Mouse (Mus musculus) heart, adult 18-20 months (tissue): Measurements from ENCODE around the gene Serinc2. TPM values are rescaled to one million over a fixed set of nuclear protein-coding genes. Genes with fewer than 3 reads are reported as not detected.
A peak's percentile ranks its signal among the peaks of the same experiment; 100 is the strongest.

Experiments used
- DNase-seq, 2 experiments: peaks; one replicate each; pipeline ENCODE4 v3.0.0; 2021 to 2022; ENCODE audit warnings: mixed read lengths in 1 of 2
- long read RNA-seq, 2 experiments: library from polyadenylated mRNA; stranded (forward); transcript quantifications; one replicate each; pipeline ENCODE4 v2.0.0; 2021
- total RNA-seq, 2 experiments: library from RNA; stranded (reverse); gene quantifications; 2 replicates each; pipeline ENCODE4 v1.2.3; 2021

Serinc2 gene
- 1 to 10 TPM; 2.0 to 2.2 TPM for total RNA-seq
- long read RNA-seq, experiment 1, partial matches to known transcripts, result 0 of 3 reads
- long read RNA-seq, experiment 1, other reads (novel, unspliced or antisense), result 0 of 3 reads
- long read RNA-seq, experiment 2, result 0 reads

- DNase-seq, result no peak
These were observed at the start of gene Serinc2 for GRCm38 (mm10) chr4:130279105-130279504. Gene Serinc2, minus strand, starts transcription at chr4:130279205.

DNA sequence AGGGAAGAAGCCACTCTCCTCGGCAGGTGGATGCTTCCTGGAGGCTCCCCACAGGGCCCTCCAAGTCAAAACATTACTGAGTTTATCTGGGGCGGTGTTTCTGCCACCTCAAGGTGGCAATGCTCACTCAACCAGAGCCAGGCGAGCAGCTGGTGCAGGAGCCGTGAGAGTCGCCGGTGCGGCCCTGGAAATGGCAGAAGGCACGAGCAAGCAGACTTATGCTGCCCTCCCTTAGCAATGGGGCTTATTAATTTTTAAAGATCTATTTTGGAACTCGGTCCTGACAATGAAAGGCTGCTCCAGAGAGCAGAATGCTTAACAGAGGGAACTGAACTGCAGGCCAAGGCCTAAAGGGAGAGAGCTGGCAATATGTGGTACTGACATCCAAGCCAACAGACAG, 48.4 kb upstream of the Serinc2 start:
- peak in 1 of 2 experiments; percentile 10 for DNase-seq

- DNase-seq, result no peak
These were observed 46.4 kb upstream of the Serinc2 start for GRCm38 (mm10) chr4:130325446-130325845.

GRCm38 (mm10) chr4:130323607-130324006, 44.6 kb upstream of the Serinc2 start:
- DNase-seq, result peak; percentile 74 to 80

DNA sequence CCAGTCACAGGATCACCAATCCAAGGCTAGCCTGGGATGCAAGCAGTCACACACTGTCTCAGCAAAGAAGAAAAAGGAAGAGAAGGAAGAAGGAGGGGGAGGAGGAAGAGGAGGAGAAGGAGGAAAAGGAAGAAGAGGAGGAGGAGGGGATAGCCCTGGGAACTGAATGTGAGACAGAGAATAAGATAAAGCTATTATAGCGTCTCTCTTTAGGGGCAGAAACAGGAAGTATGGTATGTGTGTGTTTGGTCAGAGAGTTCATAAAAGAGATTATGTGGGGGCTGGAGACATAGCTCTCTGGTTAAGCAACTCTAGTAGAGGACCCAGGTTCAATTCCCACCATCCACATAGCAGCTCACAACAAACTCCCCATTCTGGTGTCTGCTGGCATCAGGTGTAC, 44.2 kb upstream of the Serinc2 start:
- DNase-seq, result no peak

DNA sequence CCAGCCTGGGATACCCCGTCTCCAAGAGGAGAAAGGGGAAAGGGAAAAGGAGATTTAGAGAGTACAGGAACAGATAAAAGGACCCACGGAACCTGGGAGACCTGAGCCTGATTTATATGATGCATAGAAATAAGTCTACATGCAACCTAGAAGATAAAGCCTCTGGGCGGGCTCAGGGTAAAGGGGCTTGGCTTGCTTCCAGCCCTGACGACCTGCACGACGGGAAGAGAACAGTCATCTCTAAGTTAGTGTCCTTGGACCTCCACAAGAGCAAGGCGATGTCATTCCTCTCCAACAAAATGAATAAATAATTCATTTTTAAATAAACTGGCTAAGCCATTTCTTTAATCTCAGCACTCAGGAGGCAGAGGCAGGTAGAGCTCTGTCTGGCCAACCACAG, 43.6 kb upstream of the Serinc2 start:
- no peak for DNase-seq

DNA sequence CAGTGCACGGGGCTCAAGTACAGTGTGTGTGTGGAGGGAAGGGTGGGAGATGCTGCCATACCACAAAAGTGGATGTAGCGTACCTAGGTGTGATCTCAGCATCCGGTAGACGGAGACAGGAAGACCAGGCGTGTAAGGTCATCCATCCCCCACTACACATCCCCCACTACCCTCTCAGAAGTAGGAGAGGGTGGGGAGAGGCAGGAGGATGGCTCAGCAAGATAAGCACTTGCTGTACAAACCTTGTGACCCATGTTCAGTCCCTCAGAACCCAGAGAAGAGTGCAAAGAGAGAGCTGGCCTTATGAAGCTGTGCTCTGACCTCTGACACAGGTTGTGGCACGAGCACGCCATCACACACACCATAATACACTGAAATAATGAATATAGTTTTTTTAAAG, 42.6 kb upstream of the Serinc2 start:
- DNase-seq, result no peak

DNA sequence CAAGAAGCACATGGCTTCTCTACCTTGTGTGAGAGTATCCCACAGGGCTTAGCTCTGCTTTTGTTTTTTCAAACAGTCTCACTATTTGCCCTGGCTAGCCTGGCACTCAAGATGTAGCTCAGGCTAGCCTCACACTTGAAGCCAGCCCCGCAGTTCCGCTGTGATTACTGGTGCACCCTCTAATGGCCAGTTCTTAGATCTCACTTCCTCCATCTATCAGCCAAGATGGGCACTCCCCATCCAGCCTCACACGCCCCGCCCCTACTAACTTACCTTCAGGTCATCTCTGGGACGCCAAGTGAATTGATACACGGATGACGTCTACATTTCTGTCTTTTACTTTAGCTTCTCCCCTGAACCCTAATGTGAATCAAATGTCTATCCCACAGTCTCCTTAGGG, 40.6 kb upstream of the Serinc2 start:
- no peak for DNase-seq

- no peak for DNase-seq
These were observed 39.1 kb upstream of the Serinc2 start for GRCm38 (mm10) chr4:130318122-130318521.

DNA sequence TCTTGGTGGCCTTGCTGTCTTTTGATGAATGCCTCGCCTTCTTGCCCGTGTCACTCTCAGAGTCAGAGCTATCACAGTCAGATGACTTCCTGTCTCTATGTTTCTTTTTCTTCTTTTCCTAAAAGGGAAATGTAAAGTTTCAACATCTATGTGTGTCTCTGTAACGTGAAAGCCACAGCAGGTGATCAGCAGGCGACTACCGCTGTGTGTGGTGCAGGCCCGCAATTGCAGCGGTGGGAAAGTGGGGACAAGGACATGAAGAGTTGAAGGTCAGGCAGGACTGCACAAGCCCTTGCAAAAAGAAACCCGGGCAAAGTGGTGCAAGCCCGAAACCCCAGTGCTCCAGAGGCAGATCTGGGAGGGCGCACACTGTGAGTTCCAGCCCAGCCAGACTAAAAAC, 37.7 kb upstream of the Serinc2 start:
- DNase-seq, result no peak

DNA sequence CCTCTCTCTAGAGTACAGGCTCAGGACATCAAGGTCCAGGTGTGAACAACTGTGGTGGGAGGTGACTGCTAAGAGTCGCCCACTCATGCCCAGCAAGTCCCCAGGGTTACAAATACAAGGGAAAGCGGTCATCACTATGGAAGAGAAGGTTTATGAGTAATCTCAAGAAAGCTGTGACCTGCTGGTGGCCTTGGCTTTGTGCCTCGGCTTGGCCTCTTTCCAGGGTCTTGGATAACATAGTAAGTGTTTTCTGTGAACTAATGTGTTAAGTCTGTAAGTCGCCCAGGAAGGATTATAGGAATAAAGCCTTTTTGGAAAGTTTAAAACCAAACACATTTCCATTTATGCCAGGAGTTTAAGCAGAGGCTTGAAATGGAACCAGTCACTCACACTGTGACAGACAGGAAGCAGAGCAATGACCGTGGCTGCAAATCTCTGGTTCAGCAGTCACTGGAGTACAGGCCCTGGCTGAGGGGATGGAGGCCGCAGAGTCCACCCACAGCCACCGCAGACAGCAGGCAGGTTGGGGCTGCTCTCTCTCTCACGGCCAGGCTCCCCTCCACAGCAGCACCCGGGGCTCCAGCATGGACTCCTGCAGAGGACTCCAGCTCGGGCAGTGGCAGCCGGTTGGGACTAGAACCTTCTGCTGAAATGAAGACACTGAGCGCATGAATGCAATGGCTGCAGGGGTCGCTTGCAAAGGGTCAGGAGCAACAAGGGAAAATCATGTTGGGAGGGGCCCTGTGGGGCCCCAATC, 36.9 kb upstream of the Serinc2 start:
- peak in 1 of 2 experiments; percentile 47 for DNase-seq

GRCm38 (mm10) chr4:130313552-130313951, 34.5 kb upstream of the Serinc2 start:
- no peak for DNase-seq

GRCm38 (mm10) chr4:130312526-130312925, 33.5 kb upstream of the Serinc2 start:
- DNase-seq, result peak; percentile 64 to 79

DNA sequence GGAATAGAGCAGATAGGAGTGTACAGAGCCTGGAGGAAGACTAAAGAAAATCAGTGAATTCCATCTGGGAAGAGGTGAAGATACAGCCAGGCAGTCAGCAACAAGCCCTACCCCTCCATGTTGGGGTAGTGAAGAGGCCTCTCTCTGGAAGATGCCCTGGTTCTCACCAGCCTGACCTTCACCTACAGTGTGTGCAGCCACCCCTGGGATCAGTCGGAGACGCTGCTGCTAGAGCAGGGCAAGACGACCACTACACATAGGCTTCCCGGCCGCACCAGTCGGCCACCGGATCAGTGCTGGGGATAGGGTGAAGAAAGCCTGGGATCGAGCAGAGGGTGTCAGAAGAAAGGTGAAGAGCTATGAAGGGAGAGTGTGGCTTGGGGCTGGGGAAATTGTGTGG, 30.2 kb upstream of the Serinc2 start:
- DNase-seq, result no peak

DNA sequence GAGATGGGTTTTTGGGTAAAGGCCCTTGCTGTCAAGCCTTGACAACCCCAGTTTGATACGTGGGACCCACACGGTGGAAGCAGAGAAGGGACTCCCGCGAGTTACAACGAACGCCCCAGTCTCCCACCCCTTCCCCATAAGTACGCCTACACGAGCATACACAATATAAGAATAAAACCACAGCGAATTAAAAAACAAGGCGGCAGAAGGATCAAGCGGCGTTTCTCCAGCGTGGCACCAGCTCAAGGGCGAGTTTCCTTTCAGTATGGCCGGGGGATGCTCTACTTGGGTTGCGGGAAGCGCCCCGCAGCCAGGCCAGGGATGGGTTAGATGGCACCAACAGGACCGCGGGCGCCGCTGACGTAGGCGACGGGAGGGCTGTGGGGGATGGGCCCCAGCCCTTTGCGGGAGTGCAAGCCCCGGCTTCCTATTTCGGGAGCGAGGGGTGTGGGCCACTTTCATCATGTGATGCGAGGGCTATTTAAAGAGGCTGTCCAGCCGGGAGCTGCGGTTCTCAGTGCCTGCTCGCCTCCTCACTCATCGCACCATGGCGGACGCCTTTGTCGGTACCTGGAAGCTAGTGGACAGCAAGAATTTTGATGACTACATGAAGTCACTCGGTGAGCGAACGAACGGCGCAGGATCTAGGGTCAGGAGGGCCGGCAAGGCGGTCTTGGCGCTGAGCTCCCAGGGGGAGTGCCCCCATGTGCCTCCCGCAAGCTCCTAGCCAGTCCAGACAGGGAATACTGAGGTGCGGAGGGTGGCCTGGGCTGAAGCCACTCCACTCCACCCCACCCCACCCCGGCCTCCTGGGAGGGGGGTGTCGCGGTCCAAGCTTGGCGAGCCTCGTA, 29.5 kb upstream of the Serinc2 start, which contains the start of the genes Fabp3 and Gm10570:
Gene Fabp3, plus strand, starts transcription at position 365 of the 851 bp plus-strand sequence.
Gene Gm10570, minus strand, starts transcription at position 444 of the 851 bp plus-strand sequence.
- peak; percentile 79 to 84 for DNase-seq

DNA sequence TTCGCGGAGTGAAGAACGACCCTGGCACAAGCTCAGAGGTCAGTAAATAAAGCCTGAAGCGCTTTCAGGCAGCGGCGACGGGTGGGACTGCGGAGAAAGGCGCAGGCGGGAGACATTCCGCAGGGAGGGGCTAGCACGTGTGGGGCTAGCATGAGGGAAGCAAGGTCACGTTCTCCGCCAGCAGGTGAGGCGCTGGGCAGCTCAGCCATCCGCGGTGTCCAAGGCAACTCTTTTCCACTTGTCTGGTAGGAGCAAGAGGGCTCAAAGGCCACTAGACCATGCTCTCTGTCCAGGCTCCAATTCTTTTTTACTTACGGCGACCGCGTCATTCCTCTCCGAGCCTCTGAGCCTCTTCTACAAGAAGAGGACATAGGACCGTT, 28.8 kb upstream of the Serinc2 start:
- peak; percentile 77 to 85 for DNase-seq

DNA sequence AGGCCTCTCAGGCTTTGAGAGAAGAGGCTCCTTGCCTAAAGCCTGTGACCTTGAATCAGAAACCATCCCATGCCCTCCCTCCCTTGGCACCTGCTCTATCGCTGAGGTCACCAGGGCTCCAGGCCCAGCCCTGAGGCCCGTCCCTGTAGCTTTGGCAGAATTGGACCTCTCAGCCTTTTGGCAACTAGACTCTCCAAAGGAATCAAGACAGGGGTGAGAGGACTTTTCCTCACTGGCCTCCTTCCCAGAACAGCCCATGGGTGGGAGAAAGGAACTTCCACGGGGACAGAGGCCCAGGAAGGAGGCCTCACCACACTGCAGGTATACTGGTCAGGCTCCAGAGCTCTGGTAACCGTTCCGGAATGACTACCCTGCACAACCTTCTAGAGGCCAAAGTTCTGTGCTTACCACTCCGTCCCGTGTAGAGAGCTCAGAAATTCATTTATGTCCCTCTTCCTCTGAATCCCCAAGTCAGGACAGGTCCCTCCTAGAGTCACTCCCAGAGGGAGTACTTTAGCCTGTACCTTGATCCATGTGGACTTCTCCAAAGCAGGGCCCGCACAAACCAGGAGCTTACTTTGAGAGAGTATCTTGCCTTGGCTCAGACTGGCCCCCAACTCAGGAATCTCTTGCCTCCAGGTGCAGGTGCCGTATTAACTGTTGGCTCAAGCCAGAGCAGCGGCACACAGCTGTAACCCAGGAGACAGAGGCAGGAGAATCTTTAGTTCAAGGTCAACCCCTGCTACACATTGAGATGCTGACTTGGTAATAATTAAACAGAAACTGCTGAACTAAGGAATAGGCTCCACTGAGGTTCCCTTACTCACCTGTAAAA, 28.0 kb upstream of the Serinc2 start:
- DNase-seq, result peak; percentile 79 to 89

- no peak for DNase-seq
These were observed 25.7 kb upstream of the Serinc2 start for GRCm38 (mm10) chr4:130304746-130305145.

DNA sequence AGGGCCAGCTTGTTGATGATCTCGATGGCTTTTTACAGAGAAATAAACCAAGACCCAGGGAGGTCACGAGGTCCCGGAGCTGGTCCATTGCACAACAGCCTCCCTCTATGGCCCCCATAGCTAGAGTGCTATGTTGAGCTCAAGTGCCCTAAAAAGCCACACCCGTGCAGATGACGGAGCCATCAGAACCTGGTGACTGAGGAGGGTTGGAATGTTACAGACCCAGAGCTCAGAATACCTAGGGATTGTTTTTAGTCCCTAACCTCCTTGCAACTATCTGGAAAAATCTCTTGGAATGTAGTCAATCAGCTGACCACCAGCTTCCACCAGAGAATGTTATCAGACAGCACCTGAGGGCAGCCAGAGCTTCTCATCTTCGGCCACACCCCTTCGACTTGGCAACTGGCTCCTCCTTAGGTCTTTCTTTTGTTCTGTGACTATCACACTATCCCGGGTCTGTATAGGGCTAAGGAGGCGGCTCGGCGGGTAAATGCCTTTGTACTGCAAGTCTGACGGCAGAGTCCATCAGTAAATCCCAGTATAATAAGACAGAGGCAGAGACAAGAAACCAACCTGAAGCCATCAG, 23.4 kb upstream of the Serinc2 start:
- no peak for DNase-seq

- no peak for DNase-seq
These were observed 20.6 kb upstream of the Serinc2 start for GRCm38 (mm10) chr4:130299629-130300018.

GRCm38 (mm10) chr4:130298877-130299628, 20.0 kb upstream of the Serinc2 start:
- peak; percentile 79 to 90 for DNase-seq
